Mouse (Mus musculus): ENCODE data around the gene Dnah7a. TPM values are rescaled to one million over a fixed set of nuclear protein-coding genes. Genes with fewer than 3 reads are reported as not detected.
A peak's percentile ranks its signal among the peaks of the same experiment; 100 is the strongest.

Dnah7a gene
- total and polyA plus RNA-seq, 3 experiments, result 0.14 to 0.21 TPM; not detected in 1

GRCm38 (mm10) chr1:53358988-53359387 is 347.6 kb downstream of the Dnah7a start:
- TF ChIP-seq EP300 (IDR thresholded peaks at IDR 0.05; ENCODE audit: insufficient read depth, low read depth, low read length), result no peak
- no peak for TF ChIP-seq POLR2A (IDR thresholded peaks at IDR 0.05; ENCODE audit: insufficient read depth, low read depth, low read length)
- TF ChIP-seq CTCF (IDR thresholded peaks at IDR 0.05), result no peak
- intact Hi-C loops (cut with DNase I), result loop anchor here (10.0 kb wide), 1 partner anchor 714 kb away; no protein-coding TSS in a partner anchor

GRCm38 (mm10) chr1:53352327-53353261 is 354.0 kb downstream of the Dnah7a start, which contains the start of the genes Asdurf, Gm28551 and Asnsd1:
Asdurf (minus strand) TSS chr1:53352619.
Gm28551 (minus strand) TSS chr1:53352667.
Asnsd1 (minus strand) TSS chr1:53352752.
- peaks cover 3% of the 10 kb centered on the region for H3K36me3 ChIP-seq (ENCODE audit: control insufficient read depth, insufficient read depth, low read length)
- H3K4me3 ChIP-seq, result peak within 1 kb of the TSS; percentile 94
- 1% methylated on average over 36 of the region's 44 CpGs for WGBS
- intact Hi-C loops (cut with DNase I), result loop anchor here (2.0 to 10.0 kb wide), 4 partner anchors 40 to 708 kb away; partner anchors contain the start of genes Gm28778, Ormdl1, Osgepl1 and Pms1
- peak; percentile 98 to 99 for DNase-seq
- peak within 1 kb of the TSS; percentile 85 for H3K27ac ChIP-seq
- H3K27me3 ChIP-seq (ENCODE audit: control insufficient read depth, insufficient read depth, low read length), result no peaks in the 10 kb centered on the region
- TF ChIP-seq EP300 (IDR thresholded peaks at IDR 0.05; ENCODE audit: insufficient read depth, low read depth, low read length) (0 out of 2 replicates have a peak, but pooled peaks have one; percentile 30), CTCF (IDR thresholded peaks at IDR 0.05) (peak; percentile 79), POLR2A (IDR thresholded peaks at IDR 0.05; ENCODE audit: insufficient read depth, low read depth, low read length) (peak; percentile 78)
- no peaks in the 10 kb centered on the region for H3K79me2 ChIP-seq (replicated peaks; ENCODE audit: control insufficient read depth, insufficient read depth, low read length)
- peak within 1 kb of the TSS; percentile 94 for H3K9ac ChIP-seq (ENCODE audit: low read depth, low read length)
- H3K4me1 ChIP-seq (ENCODE audit: control insufficient read depth, insufficient read depth, low read length), result peaks cover 3% of the 10 kb centered on the region

More at GRCm38 (mm10) chr1:53358988-53359387, 347.6 kb downstream of the Dnah7a start:
- no peak overlapping the region for H3K4me3 ChIP-seq
- DNase-seq, result no peak
- H3K79me2 ChIP-seq (replicated peaks; ENCODE audit: control insufficient read depth, insufficient read depth, low read length), result no peaks in the 10 kb centered on the region
- H3K36me3 ChIP-seq (ENCODE audit: control insufficient read depth, insufficient read depth, low read length), result no peaks in the 10 kb centered on the region
- no peaks in the 10 kb centered on the region for H3K27me3 ChIP-seq (ENCODE audit: control insufficient read depth, insufficient read depth, low read length)
- H3K27ac ChIP-seq, result no peak overlapping the region
- no peak overlapping the region for H3K9ac ChIP-seq (ENCODE audit: low read depth, low read length)
- H3K4me1 ChIP-seq (ENCODE audit: control insufficient read depth, insufficient read depth, low read length), result no peaks in the 10 kb centered on the region

Small RNA genes within 50 kb of the gene (microRNA-seq; reads per million reads assigned to microRNA genes)
- gene Gm25240, result 0 reads per million in 2 experiments

Other genes starting within 250 kb of the Dnah7a start
- gene Stk17b, start 78.4 kb upstream of the Dnah7a start, total RNA-seq (2021), result 10 to 100 TPM; 12.5 to 13.5 TPM
- gene Stk17b, start 78.4 kb upstream of the Dnah7a start, polyA plus RNA-seq (2012; rRNA removed), result 3.5 and 4.5 TPM in 2 replicates

Measured in heart, adult 2 months (tissue).